Mouse (Mus musculus) testis, postnatal 10 days (tissue): ENCODE results near the gene Morc3.

Source experiments
- DNase-seq: peaks from one replicate; pipeline ENCODE4 v3.0.0; 2021; ENCODE audit warnings: low spot score

Gene Morc3

DNA sequence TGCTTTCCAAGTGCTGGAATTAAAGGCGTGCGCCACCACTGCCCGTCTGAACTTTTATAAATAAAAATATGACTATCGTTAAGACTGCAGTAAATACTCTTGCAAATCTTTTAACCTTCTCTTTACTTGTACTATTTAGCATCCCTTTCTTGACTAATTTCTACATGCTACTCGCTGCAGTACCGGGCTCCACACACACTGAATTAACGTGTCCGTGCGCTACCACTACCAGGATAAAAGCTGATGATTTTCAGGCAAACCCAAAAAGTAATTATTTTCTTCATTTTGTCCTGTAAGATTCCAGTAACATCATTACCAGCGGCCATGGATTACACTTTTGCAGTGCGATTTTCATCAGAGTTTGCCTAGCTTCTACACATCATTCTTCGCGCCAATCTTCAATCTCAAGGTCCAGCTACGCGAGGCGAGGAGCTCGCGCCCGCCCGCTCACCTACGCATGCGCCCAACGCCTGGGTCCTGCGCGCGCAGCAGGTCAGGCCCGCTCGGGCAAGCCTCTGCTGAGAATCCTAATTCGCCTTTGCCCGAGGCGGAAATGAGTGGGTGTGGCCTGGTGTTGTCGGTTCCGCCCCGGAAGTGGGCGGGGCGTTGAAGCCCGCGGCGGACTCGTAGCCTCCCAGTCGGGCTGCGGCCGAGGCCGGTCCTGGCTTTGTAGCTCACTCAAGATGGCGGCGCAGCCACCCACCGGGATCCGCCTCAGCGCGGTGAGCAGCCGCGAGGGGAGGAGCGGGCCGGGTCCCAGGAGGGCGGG lies at the start of gene Morc3:
Gene Morc3 (plus strand): TSS at position 495 of the 769 bp plus-strand sequence.
- DNase-seq, result peak; percentile 100

DNA sequence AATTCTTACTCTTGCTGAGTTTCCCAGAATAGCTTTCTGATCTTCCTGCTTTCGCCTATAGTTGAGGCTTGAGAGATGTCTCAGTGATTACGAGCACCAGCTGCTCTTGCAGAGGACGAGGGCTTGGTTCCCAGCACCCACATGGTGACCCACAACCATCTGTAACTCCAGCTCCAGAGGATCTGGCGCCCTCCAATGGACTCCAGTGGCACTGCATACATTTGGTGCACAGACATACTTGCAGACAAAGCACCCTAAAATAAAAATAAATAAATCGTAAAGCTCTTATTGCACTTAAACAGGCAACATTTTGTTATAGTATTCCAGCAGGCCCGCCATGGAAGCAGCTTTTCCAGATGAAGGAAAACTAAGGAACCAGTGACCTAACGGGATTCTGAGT lies 47.7 kb upstream of the Morc3 start:
- no peak for DNase-seq

DNA sequence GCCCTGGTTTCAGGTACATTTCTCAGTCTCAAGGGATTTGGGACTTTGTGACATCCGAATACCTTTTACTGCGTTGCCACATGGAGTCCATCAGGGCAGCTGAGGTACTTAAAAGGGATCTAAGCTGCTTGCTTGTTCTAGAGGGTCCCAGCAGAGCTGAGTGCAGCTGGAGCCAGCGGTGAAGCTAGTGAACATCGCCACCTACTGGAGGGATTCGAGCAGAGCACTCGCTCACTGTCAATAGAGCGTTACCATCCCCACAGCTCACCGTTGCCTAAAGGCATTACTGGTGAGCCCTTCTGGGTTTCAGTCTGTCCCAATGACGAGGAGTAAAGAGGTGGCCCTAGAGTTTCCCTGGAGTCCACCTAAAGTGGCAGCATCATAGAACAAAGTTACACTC lies 46.1 kb upstream of the Morc3 start:
- peak; percentile 83 for DNase-seq

DNA sequence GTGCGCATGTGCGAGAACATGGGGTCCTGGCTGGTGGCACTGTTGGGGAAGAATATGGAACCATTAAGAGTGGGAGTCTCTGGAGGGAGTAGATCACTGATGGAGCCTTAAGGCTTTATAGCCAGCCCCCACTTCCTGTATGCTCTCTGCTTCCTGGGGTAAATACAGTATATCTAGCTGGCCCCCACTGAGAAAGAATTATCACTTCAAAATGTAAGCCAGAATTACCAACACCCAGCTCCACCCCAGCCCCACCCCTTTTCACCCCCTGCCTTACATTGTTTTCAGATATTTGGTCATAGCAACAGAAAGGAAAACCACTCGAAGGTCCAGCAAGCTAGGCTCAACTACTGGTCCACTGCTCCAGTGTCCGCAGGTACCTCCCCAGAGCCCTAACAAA lies 43.5 kb upstream of the Morc3 start:
- no peak for DNase-seq

DNA sequence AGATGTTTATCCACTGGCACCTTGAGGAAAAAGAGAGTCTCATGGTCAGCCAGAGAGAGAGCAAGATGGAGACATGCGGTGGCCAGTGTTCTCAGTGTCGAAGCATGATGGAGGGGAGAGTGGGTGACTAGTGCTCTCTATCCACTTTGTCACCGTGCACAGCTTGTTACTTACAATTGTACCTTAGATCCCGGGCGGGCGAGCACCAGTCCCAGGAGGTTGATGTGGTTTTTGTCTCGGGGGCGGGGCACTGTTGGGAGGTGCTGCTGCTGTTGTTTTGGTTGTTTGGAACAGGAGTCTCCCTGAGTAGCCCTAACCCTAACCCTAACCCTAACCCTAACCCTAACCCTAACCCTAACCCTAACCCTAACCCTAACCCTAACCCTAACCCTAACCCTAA lies 43.0 kb upstream of the Morc3 start:
- DNase-seq, result no peak

DNA sequence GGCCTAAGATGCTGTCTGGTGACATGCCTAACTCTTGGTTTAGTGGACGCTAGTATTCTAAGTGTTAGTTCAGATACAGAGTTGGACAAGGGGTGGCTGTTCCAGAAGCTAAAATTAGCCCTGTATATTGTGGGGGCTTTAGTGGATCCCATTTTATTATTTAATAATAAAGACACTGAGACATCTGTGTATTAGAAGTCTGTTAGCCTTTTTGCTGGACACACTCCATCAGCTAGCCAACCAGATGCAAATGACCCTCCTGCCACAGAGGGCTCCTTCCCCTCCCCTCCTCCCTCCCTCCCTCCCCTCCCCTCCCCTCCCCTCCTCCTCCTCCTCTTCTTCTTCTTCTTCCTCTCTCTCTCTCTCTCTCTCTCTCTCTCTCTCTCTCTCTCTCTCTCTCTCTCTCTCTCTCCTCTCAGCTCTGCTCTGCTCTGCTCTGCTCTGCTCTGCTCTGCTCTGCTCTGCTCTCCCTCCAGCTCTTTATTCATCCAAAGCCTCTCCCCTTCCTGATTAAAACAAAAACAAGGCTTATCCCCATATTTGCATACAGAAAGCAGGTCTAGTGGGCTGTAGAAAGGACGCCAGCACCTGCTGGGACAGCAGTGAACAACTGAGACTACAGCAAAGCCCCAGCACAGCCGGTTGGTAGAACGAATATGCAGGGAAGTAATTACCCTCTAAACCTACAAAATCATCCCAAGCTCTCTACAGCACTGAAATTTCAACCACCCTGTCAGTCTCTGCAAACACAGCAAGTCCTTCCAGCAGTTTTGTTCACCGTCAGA lies 41.8 kb upstream of the Morc3 start:
- DNase-seq, result no peak

DNA sequence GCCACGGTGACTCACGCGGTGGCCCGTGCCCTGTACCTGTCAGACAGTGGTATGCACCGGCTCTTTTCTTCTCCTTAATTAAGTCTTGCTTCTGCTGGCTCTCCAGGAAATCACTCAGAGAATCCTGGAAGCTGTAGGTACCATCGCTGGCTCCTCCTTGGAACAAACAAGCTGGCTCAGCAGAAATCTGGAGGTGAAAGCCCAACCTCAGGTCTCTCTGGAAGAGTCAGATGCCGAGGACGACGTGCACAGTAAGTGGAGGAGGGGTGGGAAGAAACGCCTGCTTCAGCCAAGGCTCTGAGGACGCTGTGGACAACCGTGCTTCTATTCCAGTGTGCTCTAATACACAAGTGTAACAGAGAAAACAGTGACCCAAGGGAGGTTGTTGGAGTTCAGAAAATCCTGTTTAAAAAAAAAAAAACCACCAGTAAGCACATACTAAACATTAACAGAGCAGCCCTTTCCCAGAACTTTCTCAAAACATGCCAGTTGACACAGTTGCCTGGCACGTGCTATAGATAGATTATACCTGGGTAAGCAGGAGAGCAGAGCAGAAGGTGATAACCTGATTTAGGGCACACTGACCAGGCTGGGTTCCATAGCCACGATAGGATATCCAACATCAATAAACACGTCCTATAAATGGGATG lies 38.8 kb upstream of the Morc3 start:
- no peak for DNase-seq

DNA sequence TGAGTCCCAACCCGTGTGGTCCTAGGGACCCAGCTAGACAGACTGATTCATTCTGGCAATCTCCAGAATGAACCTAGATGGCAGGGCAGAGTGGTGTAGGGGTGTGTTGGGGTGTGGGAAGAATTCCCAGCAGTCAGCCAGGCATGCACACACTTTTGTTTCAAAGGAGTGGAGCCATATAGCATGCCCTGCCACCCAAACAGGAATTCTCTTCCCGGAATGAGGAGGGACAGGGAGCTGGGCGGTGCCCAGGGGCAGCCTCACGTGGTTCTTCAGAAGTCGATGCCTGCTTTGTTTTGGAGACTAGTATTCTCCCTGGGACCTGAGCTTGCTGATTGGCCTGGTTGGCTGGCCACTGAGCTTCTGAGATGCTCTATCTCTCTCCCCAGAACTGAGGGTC lies 37.1 kb upstream of the Morc3 start:
- no peak for DNase-seq

DNA sequence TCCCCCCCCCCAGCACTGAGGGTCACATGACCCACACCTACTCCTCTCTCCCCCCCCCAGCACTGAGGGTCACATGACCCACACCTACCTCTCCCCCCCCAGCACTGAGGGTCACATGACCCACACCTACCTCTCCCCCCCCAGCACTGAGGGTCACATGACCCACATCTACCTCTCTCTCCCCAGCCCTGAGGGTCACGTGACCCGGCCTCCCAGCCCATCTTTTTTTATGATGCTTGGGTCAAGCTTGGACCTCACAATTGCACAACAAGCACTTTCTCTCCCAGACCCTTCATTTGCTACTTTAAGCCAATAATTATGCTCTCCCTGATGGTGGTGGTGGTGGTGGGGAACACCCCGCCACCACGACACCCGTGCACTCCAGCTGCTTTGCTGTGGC lies 36.5 kb upstream of the Morc3 start:
- no peak for DNase-seq

DNA sequence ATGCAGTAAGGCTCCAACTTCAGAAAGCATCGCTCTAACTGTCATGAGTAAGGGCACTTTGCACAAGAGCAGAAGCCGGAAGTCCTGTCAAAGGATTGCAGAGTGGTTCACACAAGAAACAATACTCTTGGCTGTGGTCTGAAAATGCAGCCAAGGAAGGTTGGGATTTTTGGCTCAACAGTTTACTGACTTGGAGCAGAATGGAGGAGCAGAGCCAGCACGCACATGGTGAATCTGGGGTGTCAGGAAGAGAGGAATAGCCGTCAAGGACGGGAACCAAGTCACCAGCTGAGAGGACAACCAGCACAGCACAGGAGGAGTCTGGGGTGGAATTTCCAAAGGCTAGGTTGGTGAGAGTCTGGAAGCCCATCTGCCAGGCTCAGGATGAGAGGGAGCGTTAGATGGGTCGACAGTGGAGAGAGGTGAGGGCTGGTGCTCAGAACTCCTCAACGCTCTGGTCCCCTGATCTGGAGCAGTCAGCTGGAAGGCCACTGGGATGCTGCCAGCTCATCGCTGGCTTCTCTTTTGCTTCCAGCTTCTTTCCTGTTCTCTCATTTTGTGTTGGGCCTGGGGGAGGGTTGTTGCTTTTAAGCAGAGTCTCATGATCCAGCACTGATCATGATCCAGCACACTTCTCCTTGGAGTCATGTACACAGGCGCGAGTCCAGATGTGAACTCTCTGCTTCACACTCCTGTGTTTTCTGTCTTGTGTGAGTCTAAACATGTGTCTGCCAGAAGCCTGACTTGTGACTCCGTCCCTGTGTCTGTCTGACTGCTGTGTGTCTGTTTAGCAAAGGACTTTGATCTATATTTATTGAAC lies 34.7 kb upstream of the Morc3 start:
- DNase-seq, result no peak

DNA sequence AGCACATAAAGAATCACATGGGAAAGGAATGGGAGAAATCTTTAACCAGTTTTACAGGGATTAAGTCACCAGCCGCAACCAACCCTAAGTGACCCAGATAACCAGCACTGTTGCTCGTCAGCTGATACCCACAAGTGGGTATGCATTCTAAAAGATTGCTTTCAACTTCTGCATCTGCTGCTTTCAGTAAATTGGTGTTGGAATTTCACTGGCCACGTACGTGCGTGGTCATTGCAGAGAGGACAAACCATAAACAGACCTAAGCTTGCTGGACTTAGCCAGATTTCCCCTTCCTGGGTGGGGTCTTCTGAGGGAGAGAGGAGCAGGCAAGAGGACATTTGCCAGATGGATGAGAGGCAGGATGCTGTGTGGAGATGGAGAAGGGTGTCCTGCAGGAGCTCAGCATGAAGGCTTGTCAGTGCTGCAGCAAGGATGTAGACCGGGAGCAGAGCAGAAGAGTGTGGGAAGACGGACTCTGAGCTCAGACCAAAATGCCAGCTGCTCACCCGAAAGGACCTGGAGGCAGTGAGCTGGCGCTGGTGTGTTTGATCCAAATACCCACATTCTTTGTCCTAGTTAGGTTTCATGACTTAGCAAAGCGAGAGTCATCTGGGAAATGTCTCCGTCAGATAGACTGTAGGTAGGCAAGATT lies 34.0 kb upstream of the Morc3 start:
- no peak for DNase-seq

DNA sequence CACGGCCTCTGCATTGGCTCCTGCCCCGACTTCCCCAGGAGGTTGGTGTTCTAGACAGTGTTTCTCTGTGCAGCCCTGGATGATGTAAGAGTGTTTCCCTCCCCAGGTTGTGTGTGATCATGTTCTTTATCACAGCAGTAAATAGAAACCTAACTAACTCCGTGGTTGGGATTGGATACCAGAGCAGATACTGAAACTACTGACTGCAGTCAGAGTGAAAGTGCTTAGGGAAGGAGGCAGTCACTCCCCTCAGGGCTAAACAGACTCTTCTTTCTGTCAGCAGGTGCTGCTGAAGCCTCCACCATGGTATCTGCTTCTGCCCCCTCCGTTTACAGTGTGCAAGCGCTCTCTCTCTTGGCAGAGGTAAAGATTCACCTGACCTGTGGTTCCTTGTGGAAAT lies 33.3 kb upstream of the Morc3 start:
- DNase-seq, result no peak

DNA sequence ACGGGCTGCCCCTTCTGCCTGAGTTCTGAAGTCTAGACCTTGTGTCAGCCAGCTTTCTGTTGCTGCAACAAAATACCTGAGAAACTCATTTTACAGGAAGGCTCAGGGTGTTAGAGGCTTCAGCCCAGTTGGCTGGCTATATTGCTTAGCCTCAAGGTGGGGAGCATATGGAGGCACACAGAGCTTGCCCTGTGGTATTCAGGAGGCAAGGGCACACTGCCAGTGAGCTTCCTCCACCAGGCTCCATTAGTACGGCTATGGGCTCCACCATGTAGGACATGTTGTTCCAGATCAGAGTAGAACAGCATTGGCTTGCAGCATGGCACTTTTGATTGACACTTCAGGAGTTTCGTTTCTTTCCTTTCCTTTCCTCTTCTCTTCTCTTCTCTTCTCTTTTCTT lies 32.9 kb upstream of the Morc3 start:
- no peak for DNase-seq

DNA sequence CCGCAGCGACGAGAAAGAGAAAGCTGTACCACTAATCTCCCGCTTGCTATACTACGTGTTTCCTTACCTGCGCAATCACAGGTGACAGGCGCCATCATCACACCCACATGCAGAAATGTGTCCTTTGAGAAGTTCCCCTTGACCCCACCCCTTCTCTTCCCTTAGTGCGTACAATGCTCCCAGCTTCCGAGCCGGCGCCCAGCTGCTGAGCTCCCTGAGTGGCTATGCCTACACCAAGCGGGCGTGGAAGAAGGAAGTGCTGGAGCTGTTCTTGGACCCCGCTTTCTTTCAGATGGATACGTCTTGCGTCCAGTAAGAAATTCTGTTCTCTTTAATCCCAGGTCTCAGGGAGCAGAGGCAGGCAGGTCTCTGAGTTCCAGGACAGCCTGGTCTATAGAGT lies 32.0 kb upstream of the Morc3 start:
- no peak for DNase-seq

DNA sequence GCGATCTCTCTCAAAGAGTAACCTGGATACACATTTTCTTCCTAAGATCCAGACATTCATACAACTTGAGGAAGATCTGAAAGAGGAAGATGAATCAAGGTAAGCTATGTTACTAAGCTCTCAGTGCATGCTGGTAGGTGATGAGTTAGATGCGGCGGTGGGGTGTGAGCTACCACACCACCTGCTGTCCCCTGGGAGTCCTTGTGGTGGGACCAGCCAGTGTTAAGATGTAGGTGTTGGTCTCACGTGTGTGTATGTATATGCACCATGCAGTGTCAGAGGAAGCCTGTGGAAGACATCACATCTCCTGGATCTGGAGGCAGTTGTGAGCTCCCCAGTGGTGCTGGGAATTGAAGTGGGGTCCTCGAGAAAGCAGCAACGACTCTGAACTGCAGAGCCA lies 24.8 kb upstream of the Morc3 start:
- no peak for DNase-seq

DNA sequence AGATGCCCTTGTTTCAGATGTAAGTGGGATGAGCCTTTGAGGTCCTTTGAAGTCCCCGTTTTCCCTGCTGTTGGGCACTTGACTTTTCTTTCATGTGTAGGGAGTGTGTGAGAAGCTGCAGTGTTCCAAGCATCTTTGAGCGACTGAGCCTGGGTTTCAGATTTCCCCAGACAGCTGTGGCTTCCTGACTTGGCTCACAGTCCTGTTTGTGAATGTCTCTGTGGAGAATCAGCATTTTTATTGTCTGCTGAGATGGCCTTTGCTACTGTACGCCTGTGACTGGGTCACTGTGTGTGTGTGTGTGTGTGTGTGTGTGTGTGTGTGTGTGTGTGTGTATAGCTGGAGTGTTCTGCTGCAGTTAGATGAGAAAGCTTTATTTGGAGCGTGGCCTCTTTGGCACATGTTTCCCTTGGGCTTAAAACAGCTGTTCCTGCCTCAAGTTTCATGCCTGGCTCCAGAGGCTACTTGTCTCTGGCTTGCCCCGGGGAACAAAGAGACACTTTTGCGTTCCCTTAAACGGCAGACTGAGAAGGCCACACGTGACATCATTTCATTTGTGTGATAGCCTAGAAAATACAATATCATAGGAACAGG lies 23.9 kb upstream of the Morc3 start:
- no peak for DNase-seq

DNA sequence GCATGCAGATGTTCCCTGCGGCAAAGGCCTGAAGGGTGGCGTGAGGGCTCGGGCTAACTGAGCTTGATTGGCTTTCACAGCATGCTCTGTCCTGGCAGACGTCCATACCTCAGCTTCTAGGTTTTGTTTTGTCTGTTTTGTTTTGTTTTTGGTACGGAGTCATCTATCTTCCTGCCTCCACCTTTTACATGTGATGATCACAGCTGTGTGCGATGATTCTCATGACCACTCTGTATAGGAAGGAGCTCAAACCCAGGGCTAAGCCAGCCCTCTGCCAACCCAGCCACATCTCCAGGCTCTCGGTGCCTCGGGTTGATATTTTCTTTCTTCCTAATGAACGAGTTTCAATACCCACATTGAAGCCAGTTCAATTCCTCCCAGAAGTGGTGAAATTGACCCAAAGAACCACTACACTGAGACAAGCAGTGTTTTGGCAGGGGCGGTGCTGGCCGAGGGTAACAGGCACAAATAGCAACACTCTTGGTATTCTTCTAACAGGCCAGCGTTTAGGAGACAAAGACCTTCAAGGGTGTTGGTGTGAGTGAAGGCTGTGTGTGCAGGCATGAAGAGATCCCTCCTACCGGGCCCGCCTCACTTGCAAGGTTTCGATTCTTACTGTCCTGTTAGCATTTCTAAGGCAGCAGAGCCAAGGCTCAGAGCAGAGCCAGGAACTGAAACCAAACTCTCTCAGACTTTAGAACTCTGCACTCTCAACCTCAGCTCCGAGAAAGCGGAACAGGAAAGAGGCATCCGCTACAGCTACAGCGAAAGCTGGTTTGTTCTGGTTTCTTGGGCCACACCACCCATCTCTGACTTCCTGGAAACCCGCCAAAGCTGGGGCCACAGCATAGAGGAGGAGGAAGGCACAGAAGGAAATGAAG lies 15.8 kb upstream of the Morc3 start:
- DNase-seq, result peak; percentile 58

DNA sequence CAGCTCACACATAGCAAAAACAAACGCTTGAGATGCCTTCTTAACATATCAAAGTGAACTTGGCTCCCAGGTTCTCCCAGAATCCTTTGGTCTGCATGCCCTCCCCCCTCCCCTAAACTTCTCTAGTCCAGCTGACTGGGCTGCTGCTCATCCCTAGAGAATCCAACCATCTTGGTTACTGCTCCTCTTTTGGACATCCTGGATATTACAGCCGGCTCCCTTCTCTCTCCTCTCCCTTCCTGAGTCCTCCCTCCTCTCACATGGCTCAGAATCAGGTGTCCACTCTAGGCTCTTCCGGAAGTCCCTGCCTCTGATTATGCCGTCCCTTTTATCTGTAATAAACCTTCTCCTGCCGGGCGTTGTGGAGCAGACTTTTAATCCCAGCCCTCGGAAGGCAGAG lies 15.1 kb upstream of the Morc3 start:
- DNase-seq, result no peak

DNA sequence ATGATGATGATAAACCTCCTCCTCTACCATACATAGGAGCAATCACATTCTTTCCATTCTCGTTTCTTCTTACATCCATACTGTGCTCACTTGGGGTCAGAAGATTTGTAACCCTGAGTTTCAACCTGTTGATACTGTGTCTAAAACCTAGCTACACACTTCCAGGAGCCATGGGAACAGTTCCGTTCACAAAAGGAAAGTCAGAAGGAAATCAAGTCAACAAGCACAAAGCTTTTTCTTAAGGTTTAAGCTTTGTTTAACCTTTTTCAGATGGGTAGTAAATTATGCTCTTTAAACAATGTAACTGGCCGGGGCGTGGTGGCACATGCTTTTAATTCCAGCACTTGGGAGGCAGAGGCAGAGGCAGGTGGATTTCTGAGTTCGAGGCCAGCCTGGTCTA lies 14.6 kb upstream of the Morc3 start:
- no peak for DNase-seq

DNA sequence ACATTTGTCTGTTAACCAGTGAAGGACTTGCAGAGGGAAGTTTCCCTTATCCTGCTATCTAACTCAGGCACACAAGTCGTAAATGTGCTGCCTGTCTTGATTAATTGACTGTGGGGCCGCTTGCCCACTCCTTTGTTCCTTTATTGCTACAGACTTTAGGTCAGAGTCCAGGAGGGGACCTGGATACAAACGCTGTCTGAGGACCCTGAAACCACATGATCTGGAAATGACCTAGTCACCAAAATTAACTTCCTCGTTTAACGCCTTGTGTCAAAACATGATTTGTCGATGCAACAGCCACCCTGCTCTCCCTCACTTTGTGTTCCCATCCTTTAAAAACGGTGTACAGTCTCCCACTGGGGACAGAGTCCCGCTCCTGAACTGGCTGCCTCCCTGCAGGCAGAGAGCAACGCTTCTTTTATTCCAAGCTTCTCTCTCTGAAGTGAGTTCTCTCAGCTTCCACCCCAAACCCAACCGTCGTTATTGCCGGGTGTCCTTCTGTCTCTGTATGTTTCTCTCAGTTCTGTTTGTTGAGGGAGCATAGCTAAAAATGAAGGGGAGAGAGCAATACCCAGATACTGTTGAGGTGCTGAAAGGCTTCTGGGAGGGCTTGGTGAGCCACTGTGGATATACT lies 13.1 kb upstream of the Morc3 start:
- DNase-seq, result no peak
